Mouse (Mus musculus) ES-CJ7 (cell line): ENCODE measurements around the gene Prl7b1.

Source experiments
- DNase-seq: peaks from one replicate; pipeline ENCODE4 v3.0.0; 2011; ENCODE audit warnings: low read depth, low spot score

Gene Prl7b1

GRCm38 (mm10) chr13:27610482-27610881 lies at the start of gene Prl7b1:
Gene Prl7b1, minus strand, starts transcription at chr13:27610582.
- no peak for DNase-seq

- DNase-seq = no peak
Observed at GRCm38 (mm10) chr13:27642393-27642792, 32.0 kb upstream of the Prl7b1 start, which contains the start of gene Prl7a1. Gene Prl7a1, minus strand, starts transcription at chr13:27642493.

GRCm38 (mm10) chr13:27582071-27582470 lies 28.3 kb downstream of the Prl7b1 start, which contains the start of gene Prl8a1:
Gene Prl8a1, minus strand, starts transcription at chr13:27582171.
- DNase-seq = no peak

- no peak for DNase-seq
Observed at GRCm38 (mm10) chr13:27564506-27564905, 45.9 kb downstream of the Prl7b1 start, which contains the start of gene Prl8a9. Gene Prl8a9, minus strand, starts transcription at chr13:27564606.

GRCm38 (mm10) chr13:27553336-27553735 lies 57.0 kb downstream of the Prl7b1 start:
- no peak for DNase-seq
